11 mouse cellular contexts compared by ENCODE assay signal in genomic region chr15:88829791-88830440, GRCm38 (mm10). TPM values are rescaled to one million over a fixed set of nuclear protein-coding genes. Genes with fewer than 3 reads are reported as not detected.
DNase-seq lines count a peak whose midpoint lies in the region; TF ChIP-seq lines count a peak whose summit lies in the region.
"Had no signal": no experiment of that assay in that cellular context is flagged by ENCODE, and none has a peak within 500 bp of the region (broad histone marks: within the 10 kb centered on the region; RNA-seq: fewer than 3 reads in every experiment).

No protein-coding gene starts in this region.

- 47% methylated on average over 6 of the region's 6 CpGs for WGBS in cerebellum, adult 2 months
- WGBS in kidney, adult 2 months = 38% methylated on average over 6 of the region's 6 CpGs
- WGBS in embryonic facial prominence, embryonic 10.5 days = 81% methylated on average over 6 of the region's 6 CpGs

- peaks cover 26% of the 10 kb centered on the region for H3K4me1 ChIP-seq in cerebellum, adult 2 months (ENCODE audit: control insufficient read depth, insufficient read depth, low read length)
- peaks cover 37% of the 10 kb centered on the region for H3K4me1 ChIP-seq in kidney, adult 2 months (ENCODE audit: control insufficient read depth, insufficient read depth, low read length)
- H3K4me1 ChIP-seq in embryonic facial prominence, embryonic 10.5 days = peaks cover 11% of the 10 kb centered on the region

- H3K27me3 ChIP-seq in cerebellum, adult 2 months (ENCODE audit: control insufficient read depth, insufficient read depth, low read length) = no peaks in the 10 kb centered on the region
- H3K27me3 ChIP-seq in kidney, adult 2 months (replicated peaks; ENCODE audit: control insufficient read depth, insufficient read depth, low read length) = no peaks in the 10 kb centered on the region
- H3K27me3 ChIP-seq in embryonic facial prominence, embryonic 10.5 days (replicated peaks; ENCODE audit: low read depth, poor library complexity, severe bottlenecking) = no peaks in the 10 kb centered on the region

- peak; percentile 36 to 46 for DNase-seq in cerebellum, postnatal 10 days
- no peak for DNase-seq in cerebellum, adult 2 months
- DNase-seq in kidney, adult 2 months = peak; percentile 87
- DNase-seq in kidney, postnatal 4 days = no peak
- peak; percentile 50 for DNase-seq in adipocyte (ENCODE audit: low spot score)
- peak; percentile 82 for DNase-seq in kidney, adult 9 months
- no peak for DNase-seq in embryonic facial prominence, embryonic 10.5 days (ENCODE audit: low spot score)
- DNase-seq: embryo, embryonic 11 days; gastrocnemius, postnatal 36 days; thymus, adult 2 months had no signal

- H3K9me3 ChIP-seq in embryonic facial prominence, embryonic 10.5 days = no peaks in the 10 kb centered on the region

- TF ChIP-seq CTCF in cerebellum, adult 2 months (IDR thresholded peaks at IDR 0.05; ENCODE audit: borderline replicate concordance, insufficient read depth, low read depth, low read length) = no peak
- TF ChIP-seq CTCF in kidney, adult 2 months (conservative IDR thresholded peaks at IDR 0.05; ENCODE audit: insufficient read depth, insufficient read length, low read depth, low read length) = 0 out of 2 replicates have a peak, but pooled peaks have one; percentile 19

- no peak overlapping the region for H3K4me3 ChIP-seq in cerebellum, adult 2 months (replicated peaks; ENCODE audit: insufficient read depth, low read depth, low read length)
- H3K4me3 ChIP-seq in kidney, adult 2 months (ENCODE audit: insufficient read depth, low read depth, low read length) = no peak overlapping the region
- H3K4me3 ChIP-seq in embryonic facial prominence, embryonic 10.5 days = no peak overlapping the region

- no peak for TF ChIP-seq POLR2A in cerebellum, adult 2 months (IDR thresholded peaks at IDR 0.05; ENCODE audit: borderline replicate concordance, insufficient read depth, low read length)
- no peak for TF ChIP-seq POLR2A in kidney, adult 2 months (IDR thresholded peaks at IDR 0.05; ENCODE audit: low read depth, low read length)

- no peaks in the 10 kb centered on the region for H3K36me3 ChIP-seq in kidney, adult 2 months (ENCODE audit: control insufficient read depth, insufficient read depth, low read length)
- peaks cover 30% of the 10 kb centered on the region for H3K36me3 ChIP-seq in embryonic facial prominence, embryonic 10.5 days (replicated peaks)

- no peak overlapping the region for H3K27ac ChIP-seq in cerebellum, adult 2 months (ENCODE audit: insufficient read depth, low read length)
- peak overlapping the region; percentile 82 for H3K27ac ChIP-seq in kidney, adult 2 months (ENCODE audit: insufficient read depth, low read depth, low read length)
- H3K27ac ChIP-seq in embryonic facial prominence, embryonic 10.5 days (replicated peaks) = no peak overlapping the region
- H3K27ac ChIP-seq: hindbrain, embryonic 14.5 days had no signal

RNA-seq across cellular contexts. Expression of gene Creld2, which starts 10.5 kb away (rescaled TPM):
- 28.6 and 32.0 TPM in 2 replicates for polyA plus RNA-seq in cerebellum, adult 2 months (2012; rRNA removed)
- polyA plus RNA-seq in kidney, adult 2 months (2012; rRNA removed) = 27.3 and 30.4 TPM in 2 replicates
- polyA plus RNA-seq in embryonic facial prominence, embryonic 10.5 days (2016; fragmentation: Nextera tagmentation; extraction: Ambion mirVana) = 92.2 and 93.9 TPM in 2 replicates

RNA-seq across cellular contexts. Expression of gene Alg12, which starts 10.8 kb away (rescaled TPM):
- 17.3 and 18.5 TPM in 2 replicates for polyA plus RNA-seq in cerebellum, adult 2 months (2012; rRNA removed)
- polyA plus RNA-seq in kidney, adult 2 months (2012; rRNA removed) = 18.1 and 21.3 TPM in 2 replicates
- 10.9 and 12.5 TPM in 2 replicates for polyA plus RNA-seq in embryonic facial prominence, embryonic 10.5 days (2016; fragmentation: Nextera tagmentation; extraction: Ambion mirVana)

RNA-seq across cellular contexts. Expression of gene Pim3, which starts 32.1 kb away (rescaled TPM):
- polyA plus RNA-seq in cerebellum, adult 2 months (2012; rRNA removed) = 23.4 and 24.2 TPM in 2 replicates
- polyA plus RNA-seq in kidney, adult 2 months (2012; rRNA removed) = 78.5 and 85.8 TPM in 2 replicates
- 43.6 and 49.0 TPM in 2 replicates for polyA plus RNA-seq in embryonic facial prominence, embryonic 10.5 days (2016; fragmentation: Nextera tagmentation; extraction: Ambion mirVana)

Comparison
In these comparisons a context has a peak if more than half of its experiments do, and no peak if none do; other contexts are left out.
1. DNase-seq: peak in cerebellum, postnatal 10 days (2 of 2), kidney, adult 2 months (single experiment), adipocyte (single experiment) and kidney, adult 9 months (single experiment); none in cerebellum, adult 2 months (0 of 2), kidney, postnatal 4 days (0 of 2) and embryonic facial prominence, embryonic 10.5 days (single experiment).